Mouse (Mus musculus): Measurements from ENCODE around the gene Olfr1243. TPM values are rescaled to one million over a fixed set of nuclear protein-coding genes. Genes with fewer than 3 reads are reported as not detected.

Gene Olfr1243
- not detected for polyA plus RNA-seq (2015; fragmentation: Illumina TruSeq; extraction: RNeasy Lipid Tissue Mini Kit (QIAGEN cat#74804); ENCODE audit: low read depth, low replicate concordance)

GRCm38 (mm10) chr2:89531387-89531786, at the start of gene Olfr1243:
Gene Olfr1243 (minus strand): TSS chr2:89531487.

DNA sequence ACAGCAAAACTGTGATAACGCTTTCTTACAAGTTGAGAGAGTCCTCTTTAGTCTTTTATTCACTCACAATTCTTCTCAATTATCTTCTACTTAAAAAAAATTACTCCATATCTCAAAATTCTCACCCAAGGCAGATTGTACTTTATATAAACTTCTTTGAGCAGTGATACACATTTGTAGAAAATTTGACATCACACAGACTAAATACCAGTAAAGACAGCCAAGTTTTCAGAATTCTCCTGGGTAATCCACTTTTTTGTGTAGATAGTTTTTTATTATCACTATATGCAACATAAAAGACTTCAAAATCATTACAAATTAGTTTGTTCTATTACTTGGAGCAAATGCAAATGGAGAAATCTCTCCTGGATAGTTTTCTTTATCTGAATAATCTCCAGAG, 47.1 kb upstream of the Olfr1243 start, which contains the start of gene Olfr1245:
TSS of gene Olfr1245 (minus strand) at position 101 of the 400 bp plus-strand sequence.

GRCm38 (mm10) chr2:89498235-89498634, 33.1 kb downstream of the Olfr1243 start, which contains the start of gene Olfr1242:
Gene Olfr1242 (minus strand): TSS chr2:89498335.

DNA sequence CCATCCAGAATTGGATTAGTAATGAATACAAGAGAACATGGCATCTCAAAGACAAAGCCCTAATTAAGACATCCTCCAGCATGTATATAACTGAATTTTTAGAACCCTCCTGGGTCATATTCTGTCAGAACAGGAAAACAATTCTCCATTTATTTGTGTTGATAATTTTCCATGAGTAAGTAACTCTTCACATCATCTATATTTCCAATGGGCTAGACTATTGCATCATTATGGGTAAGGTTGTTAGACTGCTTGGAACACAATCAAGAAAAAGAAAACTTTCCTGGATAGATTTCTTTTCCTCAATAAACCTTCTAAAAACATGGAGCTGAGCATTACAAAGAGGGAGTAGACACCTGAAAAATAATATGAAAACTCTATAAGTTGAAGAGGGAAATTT, 44.3 kb downstream of the Olfr1243 start, which contains the start of gene Olfr1241:
TSS of gene Olfr1241 (minus strand) at position 101 of the 400 bp plus-strand sequence.

Other genes starting within 250 kb of the Olfr1243 start
- not detected for gene Olfr1229, start 243.5 kb downstream of the Olfr1243 start, polyA plus RNA-seq (2015; fragmentation: Illumina TruSeq; extraction: RNeasy Lipid Tissue Mini Kit (QIAGEN cat#74804); ENCODE audit: low read depth, low replicate concordance)
- gene Olfr1230, start 234.2 kb downstream of the Olfr1243 start, polyA plus RNA-seq (2015; fragmentation: Illumina TruSeq; extraction: RNeasy Lipid Tissue Mini Kit (QIAGEN cat#74804); ENCODE audit: low read depth, low replicate concordance) = not detected
- gene Olfr1231, start 224.4 kb downstream of the Olfr1243 start, polyA plus RNA-seq (2015; fragmentation: Illumina TruSeq; extraction: RNeasy Lipid Tissue Mini Kit (QIAGEN cat#74804); ENCODE audit: low read depth, low replicate concordance) = not detected
- not detected for gene Olfr1232, start 201.8 kb downstream of the Olfr1243 start, polyA plus RNA-seq (2015; fragmentation: Illumina TruSeq; extraction: RNeasy Lipid Tissue Mini Kit (QIAGEN cat#74804); ENCODE audit: low read depth, low replicate concordance)
- not detected for gene Olfr1233, start 189.1 kb downstream of the Olfr1243 start, polyA plus RNA-seq (2015; fragmentation: Illumina TruSeq; extraction: RNeasy Lipid Tissue Mini Kit (QIAGEN cat#74804); ENCODE audit: low read depth, low replicate concordance)
- gene Olfr1234, start 166.6 kb downstream of the Olfr1243 start, polyA plus RNA-seq (2015; fragmentation: Illumina TruSeq; extraction: RNeasy Lipid Tissue Mini Kit (QIAGEN cat#74804); ENCODE audit: low read depth, low replicate concordance) = not detected
- not detected for gene Olfr1238, start 121.8 kb downstream of the Olfr1243 start, polyA plus RNA-seq (2015; fragmentation: Illumina TruSeq; extraction: RNeasy Lipid Tissue Mini Kit (QIAGEN cat#74804); ENCODE audit: low read depth, low replicate concordance)
- not detected for gene Olfr1239, start 111.1 kb downstream of the Olfr1243 start, polyA plus RNA-seq (2015; fragmentation: Illumina TruSeq; extraction: RNeasy Lipid Tissue Mini Kit (QIAGEN cat#74804); ENCODE audit: low read depth, low replicate concordance)
- not detected for gene Olfr1240, start 88.5 kb downstream of the Olfr1243 start, polyA plus RNA-seq (2015; fragmentation: Illumina TruSeq; extraction: RNeasy Lipid Tissue Mini Kit (QIAGEN cat#74804); ENCODE audit: low read depth, low replicate concordance)
- not detected for gene Olfr1241, start 44.4 kb downstream of the Olfr1243 start, polyA plus RNA-seq (2015; fragmentation: Illumina TruSeq; extraction: RNeasy Lipid Tissue Mini Kit (QIAGEN cat#74804); ENCODE audit: low read depth, low replicate concordance)
- gene Olfr1242, start 33.2 kb downstream of the Olfr1243 start, polyA plus RNA-seq (2015; fragmentation: Illumina TruSeq; extraction: RNeasy Lipid Tissue Mini Kit (QIAGEN cat#74804); ENCODE audit: low read depth, low replicate concordance) = not detected
- gene Olfr1245, start 47.0 kb upstream of the Olfr1243 start, polyA plus RNA-seq (2015; fragmentation: Illumina TruSeq; extraction: RNeasy Lipid Tissue Mini Kit (QIAGEN cat#74804); ENCODE audit: low read depth, low replicate concordance) = not detected
- not detected for gene Olfr1246, start 61.7 kb upstream of the Olfr1243 start, polyA plus RNA-seq (2015; fragmentation: Illumina TruSeq; extraction: RNeasy Lipid Tissue Mini Kit (QIAGEN cat#74804); ENCODE audit: low read depth, low replicate concordance)
- gene Olfr1247, start 82.6 kb upstream of the Olfr1243 start, polyA plus RNA-seq (2015; fragmentation: Illumina TruSeq; extraction: RNeasy Lipid Tissue Mini Kit (QIAGEN cat#74804); ENCODE audit: low read depth, low replicate concordance) = not detected
- not detected for gene Olfr1248, start 86.8 kb upstream of the Olfr1243 start, polyA plus RNA-seq (2015; fragmentation: Illumina TruSeq; extraction: RNeasy Lipid Tissue Mini Kit (QIAGEN cat#74804); ENCODE audit: low read depth, low replicate concordance)
- not detected for gene Olfr1249, start 103.5 kb upstream of the Olfr1243 start, polyA plus RNA-seq (2015; fragmentation: Illumina TruSeq; extraction: RNeasy Lipid Tissue Mini Kit (QIAGEN cat#74804); ENCODE audit: low read depth, low replicate concordance)
- not detected for gene Olfr1250, start 130.0 kb upstream of the Olfr1243 start, polyA plus RNA-seq (2015; fragmentation: Illumina TruSeq; extraction: RNeasy Lipid Tissue Mini Kit (QIAGEN cat#74804); ENCODE audit: low read depth, low replicate concordance)
- not detected for gene Olfr1251, start 140.4 kb upstream of the Olfr1243 start, polyA plus RNA-seq (2015; fragmentation: Illumina TruSeq; extraction: RNeasy Lipid Tissue Mini Kit (QIAGEN cat#74804); ENCODE audit: low read depth, low replicate concordance)
- gene Olfr1252, start 193.5 kb upstream of the Olfr1243 start, polyA plus RNA-seq (2015; fragmentation: Illumina TruSeq; extraction: RNeasy Lipid Tissue Mini Kit (QIAGEN cat#74804); ENCODE audit: low read depth, low replicate concordance) = not detected
- not detected for gene Olfr1253, start 225.6 kb upstream of the Olfr1243 start, polyA plus RNA-seq (2015; fragmentation: Illumina TruSeq; extraction: RNeasy Lipid Tissue Mini Kit (QIAGEN cat#74804); ENCODE audit: low read depth, low replicate concordance)